Mouse (Mus musculus) right cerebral cortex, postnatal 10 days (tissue): Measurements from ENCODE around the gene Dnmt1.
"Not testable (repeated sequence)": the region's sequence is repeated elsewhere in the genome, so short reads cannot be mapped to it uniquely, and the experiment has no call there.

ENCODE experiments used
- DNase-seq, 2 experiments: peaks; one replicate each; pipeline ENCODE4 v3.0.0; 2021; ENCODE audit warnings: low spot score in 2 of 2

Gene Dnmt1

DNA sequence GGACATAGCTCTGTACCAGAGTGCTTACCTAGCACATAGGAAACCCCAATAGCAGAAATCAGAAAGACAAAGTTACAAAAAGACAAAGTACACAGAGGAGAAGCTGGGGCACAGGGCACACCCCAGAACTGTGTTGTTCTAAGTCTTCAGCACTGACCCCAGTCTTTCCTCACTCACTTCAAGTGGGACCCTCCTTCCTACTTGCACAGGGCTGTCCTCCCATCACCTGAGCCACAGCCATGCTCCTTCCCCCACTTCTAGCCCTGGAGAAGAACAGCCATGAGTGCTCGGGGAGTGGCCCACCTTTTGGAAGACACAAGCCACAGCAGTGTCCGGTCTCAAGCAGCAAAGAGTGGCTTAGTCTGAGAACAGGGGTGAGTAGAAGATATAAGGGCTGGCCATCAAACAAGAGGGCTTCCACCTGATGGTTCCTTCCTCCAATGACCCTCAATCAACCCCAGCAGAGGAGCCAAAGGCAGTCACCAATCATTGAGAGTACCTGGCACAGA, at the start of gene Dnmt1:
Dnmt1 (minus strand) TSS at position 459 of the 509 bp plus-strand sequence.
- no peak for DNase-seq

DNA sequence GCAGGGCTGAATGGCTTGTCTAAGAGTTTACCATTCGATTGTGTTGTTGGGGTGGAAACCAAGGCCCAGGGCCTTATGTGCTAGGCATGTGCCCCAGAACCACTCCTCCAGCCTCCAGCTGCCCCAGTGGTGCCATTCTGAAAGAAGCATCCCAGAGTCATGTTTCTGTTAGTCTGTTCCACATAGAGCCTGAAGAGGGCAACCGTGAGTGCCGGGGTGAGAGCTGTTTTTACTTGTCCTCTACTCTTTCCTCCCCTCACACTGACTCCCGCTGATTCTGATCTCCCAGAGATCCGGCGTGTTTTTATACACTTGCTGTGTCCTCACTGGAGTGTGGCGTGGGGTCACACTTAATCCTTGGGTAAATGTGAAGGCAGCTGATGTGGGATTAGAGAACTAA, 48.3 kb upstream of the Dnmt1 start:
- no peak for DNase-seq

DNA sequence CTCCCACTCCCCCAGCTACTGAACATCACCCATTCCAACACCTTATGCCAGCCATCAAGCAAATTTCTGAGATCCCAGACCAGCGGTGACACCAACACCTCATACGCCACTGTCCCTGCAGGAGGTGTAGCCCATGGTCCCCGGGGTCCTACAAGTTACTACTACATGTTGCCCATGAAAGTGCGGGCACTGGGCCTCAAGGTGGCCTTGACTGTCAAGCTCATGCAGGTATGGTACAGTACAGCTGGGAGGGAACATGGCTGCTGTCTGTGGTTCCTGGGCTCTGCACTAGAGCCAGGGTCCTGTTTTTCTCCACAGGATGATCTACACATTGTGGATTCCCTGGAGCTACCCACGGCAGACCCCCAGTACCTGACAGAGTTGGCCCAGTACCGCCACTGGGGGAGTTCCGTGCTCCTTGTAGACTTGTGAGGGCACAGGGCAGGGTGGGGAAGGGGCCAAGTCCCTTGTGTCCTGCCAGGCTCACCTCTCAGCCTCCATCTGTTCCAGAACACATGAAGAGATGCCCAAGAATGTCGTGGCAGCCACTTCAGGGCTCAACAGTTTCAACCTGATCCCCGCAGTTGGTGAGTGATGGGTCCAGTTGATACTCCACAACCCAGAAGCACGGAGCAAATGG, 47.7 kb upstream of the Dnmt1 start:
- DNase-seq: no peak

DNA sequence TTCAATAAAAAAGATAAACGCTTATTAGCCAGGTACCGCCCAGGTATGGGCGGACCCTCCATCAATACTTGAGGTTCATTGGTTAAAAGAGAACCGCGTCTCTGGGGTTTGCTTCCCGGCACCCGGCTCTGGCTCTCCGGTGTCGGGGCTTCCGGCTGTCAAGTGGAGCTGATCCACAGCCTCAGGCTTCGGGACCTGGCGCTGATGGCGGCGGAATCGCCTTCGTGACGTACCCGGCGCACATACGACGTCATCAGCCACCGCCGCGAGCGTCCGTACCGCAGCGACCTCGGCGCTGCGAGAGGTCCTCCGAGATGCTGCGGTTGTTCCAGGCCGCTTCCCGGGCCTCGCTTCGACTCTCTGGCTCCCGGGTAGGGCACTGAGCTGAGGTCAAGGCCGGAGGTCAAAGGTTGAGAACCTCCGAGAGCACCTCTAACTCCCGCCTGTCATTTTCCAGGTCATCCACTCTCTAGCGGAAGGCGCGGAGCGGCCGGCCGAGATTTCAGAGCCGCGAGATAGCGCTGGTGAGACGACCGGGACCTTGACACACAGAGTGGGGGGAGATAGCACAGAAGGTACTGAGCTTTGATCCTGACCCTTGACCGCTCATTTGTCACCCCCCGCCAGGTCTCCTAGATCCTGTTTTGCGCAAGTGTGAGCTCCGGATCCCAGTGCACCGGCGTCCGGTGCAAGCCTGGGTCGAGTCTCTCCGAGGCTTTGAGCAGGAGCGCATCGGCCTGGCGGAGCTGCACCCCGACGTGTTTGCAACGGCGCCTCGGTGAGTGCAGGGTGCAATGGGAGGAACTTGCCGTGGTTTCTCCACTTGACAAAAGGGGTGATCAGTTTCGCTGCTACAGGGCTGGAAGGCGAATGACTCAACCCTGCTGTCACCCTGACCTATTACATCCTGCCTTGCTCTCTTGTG, 43.2 kb upstream of the Dnmt1 start, which contains the start of gene Mrpl4:
Mrpl4 (plus strand) TSS at position 112 of the 925 bp plus-strand sequence.
- peak; percentile 94 to 95 for DNase-seq

DNA sequence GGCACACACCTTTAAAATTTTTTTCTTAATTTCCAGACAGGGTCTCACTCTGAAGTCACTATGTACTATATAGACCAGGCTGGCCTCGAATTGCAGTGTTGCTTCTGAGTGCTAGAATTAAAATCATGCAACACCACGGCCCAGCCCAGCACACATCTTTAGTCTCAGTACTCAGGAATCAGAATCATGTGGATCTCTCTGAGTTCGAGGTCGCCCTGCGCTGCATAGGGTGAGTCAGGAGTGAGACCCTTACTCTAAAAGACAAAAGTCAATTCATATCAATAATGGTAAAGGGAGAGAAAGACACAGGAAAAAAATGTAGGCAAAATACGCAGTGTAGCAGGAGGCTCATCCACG, 42.6 kb upstream of the Dnmt1 start:
- DNase-seq: no peak

DNA sequence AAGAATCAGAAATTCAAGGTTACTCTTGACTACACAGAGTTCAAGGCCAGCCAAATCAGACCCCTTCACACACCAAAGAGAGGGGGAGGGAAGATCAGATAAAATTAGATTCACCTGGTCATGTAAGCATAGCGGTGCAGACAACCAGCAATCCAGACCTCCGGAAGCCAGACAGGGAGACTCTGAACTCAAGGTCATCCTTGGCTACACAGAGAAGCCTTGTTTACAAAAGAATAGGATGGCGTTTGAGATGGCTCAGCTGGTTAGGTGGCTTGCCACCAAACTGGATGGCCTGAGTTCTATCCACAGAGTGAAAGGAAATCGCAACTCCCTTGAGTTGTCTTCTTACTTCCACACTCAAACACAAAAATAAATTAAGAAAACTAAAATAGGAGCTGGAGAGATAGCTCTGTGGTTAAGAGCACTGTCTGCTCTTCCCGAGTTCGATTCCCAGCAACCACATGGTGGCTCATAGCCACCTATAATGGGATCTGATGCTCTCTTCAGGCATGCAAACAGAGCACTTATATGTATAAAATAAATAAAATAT, 42.0 kb upstream of the Dnmt1 start:
- no peak for DNase-seq

DNA sequence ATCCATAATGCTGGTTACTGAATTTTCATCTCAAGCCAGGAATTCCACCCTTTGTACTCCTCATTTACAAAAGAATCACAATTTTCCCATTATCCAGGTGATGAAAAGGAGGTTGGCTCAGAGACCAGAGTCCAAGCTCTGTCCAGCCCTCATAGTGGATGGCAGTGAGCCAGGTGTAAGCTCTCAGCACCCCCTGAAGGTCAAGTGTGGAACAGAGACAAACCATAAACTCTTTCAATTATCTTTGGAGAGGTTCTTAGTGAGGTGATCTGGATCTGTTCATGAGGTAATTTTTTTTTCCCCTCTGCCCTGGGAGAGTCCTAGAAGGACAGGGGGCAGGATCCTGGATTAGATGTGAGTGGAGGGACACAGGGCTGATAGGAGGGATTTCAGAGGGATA, 41.1 kb upstream of the Dnmt1 start:
- no peak for DNase-seq

DNA sequence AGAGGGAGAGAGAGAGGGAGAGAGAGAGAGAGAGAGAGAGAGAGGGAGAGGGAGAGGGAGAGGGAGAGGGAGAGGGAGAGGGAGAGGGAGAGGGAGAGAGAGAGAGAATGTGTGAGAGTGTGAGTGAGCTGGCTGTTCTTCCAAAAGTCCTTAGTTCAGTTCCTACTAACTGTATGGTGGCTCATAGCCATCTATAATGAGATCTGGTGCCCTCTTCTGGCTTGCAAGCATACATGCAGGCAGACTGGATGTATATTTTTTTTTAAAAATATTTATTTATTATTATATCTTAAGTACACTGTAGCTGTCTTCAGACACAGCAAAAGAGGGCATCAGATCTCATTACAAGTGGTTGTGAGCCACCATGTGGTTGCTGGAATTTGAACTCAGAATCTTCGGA, 38.6 kb upstream of the Dnmt1 start:
- not testable (repeated sequence) for DNase-seq

DNA sequence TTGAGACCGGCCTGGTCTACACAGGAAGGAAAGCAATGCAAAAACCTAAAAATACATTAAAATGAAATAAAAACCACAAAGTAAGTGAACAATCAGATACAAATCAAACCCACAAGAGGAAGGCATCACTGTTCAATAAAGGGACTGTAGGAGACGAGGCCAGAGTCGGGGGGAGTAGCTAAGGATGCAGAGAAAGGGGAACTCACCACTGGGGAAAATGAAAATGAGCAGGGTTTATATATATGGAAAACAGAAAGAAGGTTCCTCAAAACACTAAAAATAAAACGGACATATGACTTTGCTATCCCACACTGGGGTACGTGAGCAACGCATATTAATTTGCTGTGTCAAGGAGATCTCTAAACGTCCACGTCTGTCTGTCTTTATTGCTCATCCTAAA, 37.4 kb upstream of the Dnmt1 start:
- DNase-seq: no peak

DNA sequence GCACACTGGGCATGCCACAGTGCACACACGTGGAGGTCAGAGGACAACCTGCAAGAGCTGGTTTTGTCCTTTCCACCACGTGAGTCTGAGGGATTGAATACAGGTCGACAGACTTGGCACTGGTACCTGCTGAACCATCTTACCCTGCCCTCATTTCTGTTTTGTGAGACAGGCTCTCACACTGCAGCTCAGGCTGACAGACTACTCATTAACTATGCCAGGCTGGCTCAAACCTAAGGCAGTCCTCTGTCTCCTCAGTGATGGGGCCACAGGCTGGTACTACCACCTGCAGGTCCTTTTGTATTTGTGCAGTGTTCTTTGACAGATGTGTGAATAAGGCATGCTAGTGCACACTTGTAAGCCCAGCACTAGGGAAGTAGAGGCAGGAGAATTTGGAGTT, 35.4 kb upstream of the Dnmt1 start:
- no peak for DNase-seq

DNA sequence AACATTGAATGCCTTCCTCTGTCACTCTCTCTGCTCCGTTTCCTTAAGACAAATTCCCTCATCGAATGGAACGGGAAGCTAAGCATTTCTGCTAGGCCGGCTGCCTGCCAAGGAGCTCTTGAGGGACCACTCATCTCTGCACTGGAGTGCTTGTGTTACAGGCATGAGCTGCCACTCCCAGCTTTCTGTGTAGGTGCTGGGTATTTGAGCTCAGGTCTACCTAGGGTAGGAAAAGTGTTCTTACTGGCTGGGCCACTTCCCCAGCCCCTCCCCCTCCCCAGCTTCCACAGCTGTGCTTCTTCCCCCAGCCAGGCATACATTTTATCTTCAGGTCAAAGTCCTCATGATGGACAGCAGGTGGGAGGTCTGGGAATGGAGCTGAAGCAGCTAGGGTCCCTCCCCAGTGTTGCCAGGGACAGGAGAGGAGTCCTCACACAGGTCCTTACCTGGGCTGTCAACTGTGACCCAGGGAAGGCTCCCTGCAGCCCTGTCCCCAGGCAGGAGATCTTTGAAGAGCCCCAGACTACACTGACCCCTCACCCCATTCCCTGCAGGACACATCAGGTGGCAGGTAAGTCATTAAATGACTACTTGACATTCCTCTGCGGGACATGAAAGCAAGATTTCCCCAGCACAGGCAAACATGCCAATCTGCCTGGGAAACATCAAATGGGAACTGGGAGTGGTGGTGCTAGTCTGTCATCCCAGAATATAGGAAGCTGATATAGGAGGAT, 33.6 kb upstream of the Dnmt1 start:
- DNase-seq: no peak

DNA sequence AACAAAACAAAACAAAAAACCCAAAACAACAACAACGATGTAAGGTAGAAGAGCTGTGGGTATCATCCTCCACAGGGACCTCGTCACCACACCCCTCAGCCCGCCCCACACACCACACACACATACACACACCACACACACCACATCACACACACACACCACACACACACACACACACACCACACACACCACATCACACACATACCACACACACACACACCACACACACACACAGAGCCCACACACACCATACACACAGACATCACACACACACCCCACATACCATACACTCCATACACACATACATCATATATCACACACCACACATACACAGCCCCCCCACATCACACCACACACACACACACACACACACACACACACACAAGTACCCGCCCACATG, 31.9 kb upstream of the Dnmt1 start:
- no peak for DNase-seq

DNA sequence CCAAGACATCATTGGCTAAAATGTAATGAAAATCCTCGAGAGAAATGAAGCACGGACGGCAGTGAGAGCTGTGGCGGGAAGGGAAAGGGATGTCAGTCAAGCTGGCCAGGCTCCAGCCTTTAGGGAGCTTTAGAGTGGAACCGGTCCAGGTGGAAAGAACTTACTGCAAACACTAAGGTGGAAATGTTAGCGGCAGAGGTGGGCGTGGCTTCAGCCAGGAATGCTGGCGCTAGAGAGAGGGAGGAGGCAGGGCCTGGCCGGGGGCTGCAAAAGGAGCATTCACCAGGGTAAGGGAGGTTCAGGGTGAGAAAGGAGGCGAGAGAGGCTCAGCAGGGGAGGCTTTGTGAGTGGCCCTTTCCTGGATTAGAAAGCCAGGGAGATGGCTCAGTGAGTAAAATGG, 31.2 kb upstream of the Dnmt1 start:
- no peak for DNase-seq

DNA sequence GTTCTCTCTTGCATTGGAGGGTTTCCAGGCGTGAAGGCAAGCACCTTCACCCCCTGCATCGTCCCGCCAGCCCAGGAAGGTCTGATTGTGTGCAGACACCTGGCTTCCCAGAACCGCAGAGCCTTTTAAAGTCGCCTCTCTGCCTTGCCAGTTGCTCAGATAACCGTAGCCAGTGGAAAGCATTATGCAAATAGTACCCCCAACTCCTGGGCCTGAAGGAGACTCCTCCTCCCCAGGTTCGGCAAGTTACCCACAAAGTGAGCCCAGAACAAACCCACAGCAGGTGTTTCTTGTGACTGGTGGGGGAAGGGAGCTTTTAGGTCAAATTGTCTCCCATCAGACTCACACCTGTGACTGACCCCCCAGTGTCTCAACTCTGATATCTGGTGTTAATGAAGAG, 28.3 kb upstream of the Dnmt1 start:
- no peak for DNase-seq

DNA sequence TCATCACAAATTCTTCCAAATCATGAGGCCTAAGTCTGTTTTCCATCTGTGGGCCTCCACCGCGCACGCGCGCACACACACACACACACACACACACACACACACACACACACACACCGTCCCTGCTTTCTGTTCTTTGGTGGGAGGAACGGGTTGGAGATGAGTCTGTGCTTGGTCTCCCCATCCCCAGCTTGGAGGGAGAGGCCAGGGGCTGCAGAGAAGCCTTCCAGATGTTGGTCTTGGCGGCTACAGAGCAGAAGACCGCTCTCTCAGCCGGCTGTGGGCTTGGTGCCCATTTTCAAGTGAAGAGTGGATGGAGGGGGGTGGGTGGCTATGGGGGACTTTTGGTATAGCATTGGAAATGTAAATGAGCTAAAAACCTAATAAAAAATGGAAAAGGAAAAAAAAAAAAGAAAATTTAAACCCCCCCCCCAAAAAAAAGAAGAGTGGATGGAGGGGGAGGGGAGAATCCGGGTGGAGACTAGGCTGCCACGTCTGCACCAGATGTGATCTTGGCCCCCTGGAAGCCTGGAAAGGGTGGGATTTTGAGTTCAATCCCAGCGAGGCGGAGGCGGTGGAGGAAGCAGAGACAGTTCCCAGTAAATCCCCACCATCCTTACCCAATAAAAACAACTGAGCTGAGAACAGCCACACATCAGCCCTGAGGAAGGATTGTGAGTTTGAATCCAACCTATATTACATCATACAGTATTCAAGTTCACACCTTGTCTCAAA, 27.4 kb upstream of the Dnmt1 start:
- no peak for DNase-seq

DNA sequence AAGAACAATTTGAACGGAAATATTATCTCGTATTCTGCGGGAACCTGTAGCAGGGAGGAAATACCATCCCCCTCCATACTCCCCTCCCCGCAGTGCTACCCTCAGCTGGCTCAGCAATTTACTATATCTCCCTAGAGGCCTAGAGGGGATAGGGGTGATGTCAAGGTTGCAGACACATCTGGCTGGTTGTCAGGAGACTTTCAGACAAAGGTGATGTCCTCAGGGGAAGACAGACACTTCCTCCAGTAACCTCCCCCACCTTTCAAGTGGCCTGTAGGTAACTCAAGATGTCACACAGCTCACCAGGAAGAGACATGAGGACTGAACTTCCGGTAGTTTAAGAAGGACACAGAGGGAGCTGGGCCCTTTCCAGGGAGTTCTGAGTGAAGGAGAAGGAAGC, 23.5 kb upstream of the Dnmt1 start:
- DNase-seq: no peak

DNA sequence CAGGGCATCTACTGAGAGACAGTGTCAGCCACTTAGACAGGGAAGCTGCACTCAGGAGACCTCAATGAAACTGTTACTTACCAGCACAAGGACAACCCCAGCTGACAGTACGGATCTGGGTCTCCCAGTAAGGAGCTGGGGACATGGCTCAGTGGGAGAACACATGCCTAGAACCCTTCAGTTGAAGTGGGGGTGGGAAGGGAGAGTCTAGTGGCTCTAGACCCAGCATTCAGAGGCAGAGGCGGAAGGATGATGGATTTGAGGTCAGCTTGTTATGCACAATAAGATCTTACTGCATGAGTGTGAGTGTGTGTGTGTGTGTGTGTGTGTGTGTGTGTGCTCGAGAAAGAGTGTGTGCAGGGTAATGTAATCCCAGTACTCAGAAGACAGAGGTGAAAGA, 22.5 kb upstream of the Dnmt1 start:
- no peak for DNase-seq

DNA sequence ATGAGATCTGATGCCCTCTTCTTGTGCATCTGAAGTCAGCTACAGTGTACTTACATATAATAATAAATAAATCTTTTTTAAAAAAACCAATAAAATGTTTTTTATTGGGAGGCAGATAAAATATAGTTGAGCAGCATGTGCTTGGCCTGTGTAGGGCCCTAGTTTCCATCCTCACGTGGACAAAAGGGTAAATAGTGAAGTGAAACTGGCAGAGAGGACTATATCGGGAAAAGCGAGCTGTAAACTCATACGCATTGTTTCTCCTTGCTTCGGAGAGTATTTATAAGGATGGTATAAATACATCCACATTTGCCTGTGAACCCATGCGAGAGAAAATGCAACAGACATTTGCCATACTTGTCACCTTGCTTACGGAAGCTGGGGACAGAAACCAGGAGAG, 20.1 kb upstream of the Dnmt1 start:
- no peak for DNase-seq

DNA sequence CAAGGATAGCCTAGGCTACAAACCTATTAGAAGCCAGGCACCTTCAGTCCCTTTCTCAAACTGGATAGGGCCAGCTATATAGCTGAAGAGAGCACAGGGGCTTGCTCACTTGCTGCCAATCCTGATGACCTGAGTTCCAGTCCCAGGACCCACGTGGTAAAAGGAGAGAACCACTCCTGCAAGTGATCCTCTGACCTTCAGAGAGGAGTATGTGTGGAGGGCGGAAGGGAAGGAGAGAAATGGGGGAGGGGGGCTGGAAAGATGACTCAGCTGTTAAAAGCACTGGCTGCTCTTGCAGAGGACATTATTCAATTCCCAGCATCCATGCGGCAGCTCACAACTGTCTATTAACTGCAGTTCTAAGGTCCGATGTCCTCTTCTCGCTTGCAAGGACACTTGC, 19.5 kb upstream of the Dnmt1 start:
- DNase-seq: no peak

DNA sequence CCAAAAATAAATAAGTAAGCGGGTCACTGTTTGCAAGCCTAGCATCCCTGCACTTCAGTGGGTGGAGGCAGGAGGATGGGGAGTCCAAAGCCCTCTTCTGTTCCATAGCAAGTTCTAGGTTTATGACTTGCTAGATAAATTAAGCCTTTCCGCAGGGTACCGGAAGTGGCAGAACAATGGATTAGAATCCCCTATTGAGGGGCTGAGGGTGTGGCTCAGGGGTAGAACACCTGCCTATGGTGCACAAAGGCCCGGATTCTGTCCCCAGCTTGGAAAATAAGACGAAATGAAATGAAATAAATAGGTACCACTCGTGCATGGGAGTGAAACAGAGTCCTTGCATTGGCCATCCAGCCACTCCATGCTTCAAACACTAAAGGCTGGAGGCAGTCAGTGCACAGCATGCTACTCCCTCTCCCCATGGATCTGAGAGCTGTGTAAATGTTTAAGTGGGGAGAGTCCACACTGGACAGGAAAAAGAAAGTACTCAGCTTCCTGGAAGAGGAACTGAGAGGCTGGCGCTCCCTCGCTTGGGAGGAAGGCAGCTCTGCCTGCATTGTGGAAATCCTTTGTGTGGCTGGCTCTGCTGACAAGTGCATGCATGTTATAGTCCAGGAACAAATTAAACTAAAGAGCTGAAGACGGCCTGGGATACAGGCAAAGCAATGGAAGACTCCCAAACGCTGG, 18.9 kb upstream of the Dnmt1 start:
- DNase-seq: no peak
